Mouse (Mus musculus): Measurements from ENCODE around the gene Eva1b. TPM values are rescaled to one million over a fixed set of nuclear protein-coding genes. Genes with fewer than 3 reads are reported as not detected.

Eva1b gene
- polyA plus RNA-seq (2016; fragmentation: Nextera tagmentation; extraction: Ambion mirVana) = 19.1 and 20.7 TPM in 2 replicates

GRCm38 (mm10) chr4:126147533-126148160 lies at the start of gene Eva1b:
Eva1b (plus strand) TSS chr4:126147744.
- Histone ChIP-seq H3K27ac (peak within 1 kb of the TSS; percentile 86), H3K36me3 (replicated peaks) (0 out of 2 replicates have a peak, but pooled peaks cover 3% of the 10 kb centered on the region), H3K4me1 (peaks cover 59% of the 10 kb centered on the region), H3K9me3 (no peaks in the 10 kb centered on the region), H3K27me3 (ENCODE audit: poor library complexity, severe bottlenecking) (peaks cover 64% of the 10 kb centered on the region), H3K4me3 (peak within 1 kb of the TSS; percentile 60)
- WGBS = 2% methylated on average over 24 of the region's 24 CpGs
- DNase-seq (ENCODE audit: extremely low spot score, low spot score) = peak; percentile 67

- Histone ChIP-seq H3K9me3 (no peaks in the 10 kb centered on the region), H3K36me3 (replicated peaks) (peaks cover 32% of the 10 kb centered on the region), H3K4me3 (no peak overlapping the region), H3K4me1 (peaks cover 43% of the 10 kb centered on the region), H3K27ac (no peak overlapping the region), H3K27me3 (ENCODE audit: poor library complexity, severe bottlenecking) (no peaks in the 10 kb centered on the region)
- DNase-seq (ENCODE audit: extremely low spot score, low spot score) = no peak
- WGBS = 90% methylated on average over 3 of the region's 3 CpGs
Observed at GRCm38 (mm10) chr4:126099365-126099764, 48.2 kb upstream of the Eva1b start.

GRCm38 (mm10) chr4:126100764-126101163 lies 46.8 kb upstream of the Eva1b start:
- no peaks in the 10 kb centered on the region for H3K9me3 ChIP-seq
- H3K27me3 ChIP-seq (ENCODE audit: poor library complexity, severe bottlenecking) = no peaks in the 10 kb centered on the region
- WGBS = 86% methylated on average over 3 of the region's 3 CpGs
- no peak overlapping the region for H3K4me3 ChIP-seq
- no peak overlapping the region for H3K27ac ChIP-seq
- no peak for DNase-seq (ENCODE audit: extremely low spot score, low spot score)
- H3K36me3 ChIP-seq (replicated peaks) = peaks cover 32% of the 10 kb centered on the region
- peaks cover 56% of the 10 kb centered on the region for H3K4me1 ChIP-seq

- Histone ChIP-seq H3K36me3 (replicated peaks) (peaks cover 32% of the 10 kb centered on the region), H3K27me3 (ENCODE audit: poor library complexity, severe bottlenecking) (no peaks in the 10 kb centered on the region), H3K4me3 (peak overlapping the region; percentile 90), H3K4me1 (peaks cover 56% of the 10 kb centered on the region), H3K9me3 (no peaks in the 10 kb centered on the region), H3K27ac (peak overlapping the region; percentile 90)
- DNase-seq (ENCODE audit: extremely low spot score, low spot score) = no peak
- WGBS = 43% methylated on average over 7 of the region's 7 CpGs
Observed at GRCm38 (mm10) chr4:126102061-126102841, 45.3 kb upstream of the Eva1b start.

DNA sequence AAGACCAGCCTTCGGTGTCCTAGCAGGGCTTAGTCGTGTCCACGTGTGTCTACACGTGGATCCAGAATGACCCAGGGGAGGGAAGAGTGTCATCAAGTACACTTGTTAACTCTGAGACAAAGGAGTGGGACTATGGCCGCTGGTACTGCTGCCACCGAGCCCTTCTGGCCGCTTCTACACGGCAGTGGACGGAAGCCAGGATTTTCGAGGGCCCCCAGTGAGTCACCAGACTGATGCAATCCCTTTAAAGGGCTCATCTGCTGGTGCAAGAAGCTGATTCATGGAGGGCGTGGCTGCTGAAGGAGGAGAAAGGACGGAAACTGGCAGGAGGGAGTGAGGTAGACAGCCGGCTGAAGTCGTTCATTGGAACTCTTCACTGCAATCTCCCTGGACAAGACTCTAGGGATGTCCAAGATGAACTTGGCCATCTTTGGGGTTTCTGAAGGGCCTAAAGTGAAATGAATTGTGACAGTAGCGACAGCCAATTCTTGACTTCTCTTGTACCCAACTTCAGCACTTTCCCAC lies 44.4 kb upstream of the Eva1b start:
- peaks cover 26% of the 10 kb centered on the region for H3K36me3 ChIP-seq (replicated peaks)
- peak overlapping the region; percentile 90 for H3K27ac ChIP-seq
- H3K4me3 ChIP-seq = peak overlapping the region; percentile 90
- 2% methylated on average over 15 of the region's 15 CpGs for WGBS
- H3K27me3 ChIP-seq (ENCODE audit: poor library complexity, severe bottlenecking) = no peaks in the 10 kb centered on the region
- H3K4me1 ChIP-seq = peaks cover 57% of the 10 kb centered on the region
- peak; percentile 62 for DNase-seq (ENCODE audit: extremely low spot score, low spot score)
- H3K9me3 ChIP-seq = no peaks in the 10 kb centered on the region

DNA sequence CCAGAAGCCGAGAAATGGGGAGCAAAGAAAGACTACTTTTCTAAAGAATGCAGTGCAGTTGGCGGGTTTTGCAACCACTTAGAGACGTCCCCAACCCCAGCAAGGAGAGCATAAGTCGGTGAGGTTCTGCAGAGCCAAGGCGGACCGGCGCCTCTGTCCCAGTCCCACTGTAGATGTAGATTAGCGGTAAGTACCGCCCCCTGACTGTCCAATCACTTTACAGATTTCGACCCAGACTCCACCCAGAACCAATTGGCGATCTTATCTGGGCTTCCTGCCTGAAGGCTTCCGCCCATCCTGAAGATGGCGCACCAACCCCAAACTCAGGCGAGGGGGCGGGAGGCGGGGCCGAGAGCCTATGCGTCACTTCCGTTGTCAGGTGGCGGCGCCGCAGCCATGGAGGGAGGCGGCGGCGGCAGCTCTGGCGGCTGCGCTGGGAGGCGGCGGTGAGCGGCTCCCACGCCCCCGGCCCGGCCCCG lies 43.9 kb upstream of the Eva1b start, which contains the start of gene Stk40:
TSS of gene Stk40 (plus strand) at position 368 of the 479 bp plus-strand sequence.
- under 1% methylated on average over 34 of the region's 34 CpGs for WGBS
- Histone ChIP-seq H3K4me1 (peaks cover 62% of the 10 kb centered on the region), H3K36me3 (replicated peaks) (peaks cover 21% of the 10 kb centered on the region), H3K4me3 (peak within 1 kb of the TSS; percentile 90), H3K27ac (peak within 1 kb of the TSS; percentile 90), H3K27me3 (ENCODE audit: poor library complexity, severe bottlenecking) (no peaks in the 10 kb centered on the region), H3K9me3 (no peaks in the 10 kb centered on the region)
- peak; percentile 98 for DNase-seq (ENCODE audit: extremely low spot score, low spot score)

- peak overlapping the region; percentile 90 for H3K27ac ChIP-seq
- peaks cover 61% of the 10 kb centered on the region for H3K4me1 ChIP-seq
- 3% methylated on average over 34 of the region's 34 CpGs for WGBS
- H3K36me3 ChIP-seq (replicated peaks) = peaks cover 13% of the 10 kb centered on the region
- no peaks in the 10 kb centered on the region for H3K9me3 ChIP-seq
- H3K4me3 ChIP-seq = peak overlapping the region; percentile 90
- no peak for DNase-seq (ENCODE audit: extremely low spot score, low spot score)
- H3K27me3 ChIP-seq (ENCODE audit: poor library complexity, severe bottlenecking) = no peaks in the 10 kb centered on the region
Observed at GRCm38 (mm10) chr4:126104261-126105075, 43.1 kb upstream of the Eva1b start.

DNA sequence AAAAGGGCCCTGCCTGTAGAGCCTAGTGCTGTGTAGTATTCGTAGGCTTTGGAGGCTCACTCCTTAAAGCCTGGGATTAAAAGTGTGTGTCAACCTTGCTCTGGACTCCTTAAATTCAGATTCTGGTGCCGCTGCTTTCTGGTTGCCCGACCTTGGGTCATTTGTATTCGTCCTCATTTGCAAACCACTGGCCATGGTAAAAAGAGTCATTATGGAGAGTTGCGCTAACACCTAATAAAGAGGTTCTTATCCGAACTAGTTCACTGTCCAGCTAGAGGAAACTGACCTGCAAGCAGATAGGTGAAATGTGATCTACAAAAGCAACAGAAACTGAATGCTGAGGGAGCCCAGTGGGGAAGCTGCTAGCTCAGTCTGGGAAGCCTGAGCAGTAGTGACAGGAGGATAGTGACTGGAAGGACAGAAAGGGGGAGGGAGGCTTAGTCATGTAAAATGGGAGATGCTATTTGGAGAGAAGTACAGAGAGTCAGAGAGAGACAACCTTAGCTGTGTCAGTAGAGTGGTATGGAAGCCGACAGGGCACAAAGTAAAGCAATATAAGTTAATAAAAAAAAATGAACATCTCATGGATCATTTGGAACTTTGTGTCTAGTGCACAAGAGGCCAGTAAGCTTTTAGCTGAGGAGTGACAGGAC lies 42.3 kb upstream of the Eva1b start:
- peak overlapping the region; percentile 90 for H3K4me3 ChIP-seq

GRCm38 (mm10) chr4:126108061-126108740 lies 39.3 kb upstream of the Eva1b start:
- H3K36me3 ChIP-seq (replicated peaks) = no peaks in the 10 kb centered on the region
- DNase-seq (ENCODE audit: extremely low spot score, low spot score) = no peak
- H3K4me3 ChIP-seq = no peak overlapping the region
- H3K27me3 ChIP-seq (ENCODE audit: poor library complexity, severe bottlenecking) = no peaks in the 10 kb centered on the region
- 26% methylated on average over 8 of the region's 8 CpGs for WGBS
- no peak overlapping the region for H3K27ac ChIP-seq
- peaks cover 74% of the 10 kb centered on the region for H3K4me1 ChIP-seq
- H3K9me3 ChIP-seq = no peaks in the 10 kb centered on the region

More for the DNA sequence above, 42.3 kb upstream of the Eva1b start:
- DNase-seq (ENCODE audit: extremely low spot score, low spot score) = no peak
- 62% methylated on average over 7 of the region's 7 CpGs for WGBS
- Histone ChIP-seq H3K9me3 (no peaks in the 10 kb centered on the region), H3K27me3 (ENCODE audit: poor library complexity, severe bottlenecking) (no peaks in the 10 kb centered on the region), H3K36me3 (replicated peaks) (peaks cover 5% of the 10 kb centered on the region), H3K4me1 (peaks cover 68% of the 10 kb centered on the region), H3K27ac (no peak overlapping the region)

DNA sequence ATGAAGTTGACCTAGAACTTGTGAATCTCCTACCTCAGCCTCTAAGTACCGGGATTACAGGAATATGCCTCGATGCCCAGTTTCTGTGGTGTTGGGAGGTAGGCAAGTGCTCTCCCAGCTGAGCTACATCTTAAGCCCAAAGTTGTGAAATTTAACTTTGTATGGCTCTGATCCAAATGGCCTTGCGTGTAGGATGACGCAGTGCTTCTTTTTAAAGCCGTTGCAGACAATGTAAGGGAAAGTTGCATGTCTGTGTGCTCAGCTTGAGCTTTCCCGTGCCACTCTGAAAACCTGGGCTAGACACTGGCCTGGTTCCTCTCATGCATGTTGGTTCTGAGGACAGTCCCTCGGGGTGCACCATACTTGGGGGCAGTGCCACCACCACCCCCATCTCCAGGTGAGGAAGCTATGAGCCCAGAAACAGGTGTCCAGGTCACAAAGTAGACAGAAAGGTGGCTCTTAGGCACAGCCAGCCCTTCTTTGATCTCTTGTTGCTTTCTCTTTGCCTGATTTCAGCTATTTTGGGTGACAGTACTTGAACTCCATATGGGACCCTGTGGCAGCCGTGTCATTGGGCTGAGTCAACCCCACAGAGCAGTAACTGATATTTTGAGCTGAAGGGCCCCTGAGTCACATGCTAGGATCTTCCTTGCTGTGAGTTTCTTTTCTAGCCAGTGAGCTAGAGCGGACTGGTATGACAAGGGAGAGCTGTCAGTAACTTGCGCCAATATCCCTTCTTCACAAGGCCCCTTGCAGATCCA lies 37.8 kb upstream of the Eva1b start:
- H3K4me3 ChIP-seq = no peak overlapping the region
- peaks cover 65% of the 10 kb centered on the region for H3K4me1 ChIP-seq
- H3K36me3 ChIP-seq (replicated peaks) = no peaks in the 10 kb centered on the region
- H3K27me3 ChIP-seq (ENCODE audit: poor library complexity, severe bottlenecking) = no peaks in the 10 kb centered on the region
- no peaks in the 10 kb centered on the region for H3K9me3 ChIP-seq
- no peak overlapping the region for H3K27ac ChIP-seq
- 83% methylated on average over 10 of the region's 10 CpGs for WGBS
- DNase-seq (ENCODE audit: extremely low spot score, low spot score) = no peak
